Mouse (Mus musculus) cerebellum, adult 2 months (tissue): ENCODE results near the gene Pla2g5.
A peak's percentile ranks its signal among the peaks of the same experiment; 100 is the strongest.

ENCODE experiments used
- CTCF ChIP-seq: fragments of 200-500 bp; IDR thresholded peaks from 2 replicates; pipeline ENCODE4 v1.5.1; 2011; ENCODE audit warnings: low read depth, mild to moderate bottlenecking, control low read depth, low read length, moderate library complexity, borderline replicate concordance; ENCODE audit not compliant: insufficient read depth
- POLR2A ChIP-seq: fragments of 200-500 bp; IDR thresholded peaks from 2 replicates; pipeline ENCODE4 v1.6.1; 2011; ENCODE audit warnings: low read length, control low read depth, borderline replicate concordance; ENCODE audit not compliant: insufficient read depth

- peak; percentile 99 for TF ChIP-seq CTCF
- no peak for TF ChIP-seq POLR2A
These were observed 11.8 kb downstream of the Pla2g5 start for GRCm38 (mm10) chr4:138851463-138851862.
